Comparison of ENCODE assay signal across 20 mouse cellular contexts in the genomic region with DNA sequence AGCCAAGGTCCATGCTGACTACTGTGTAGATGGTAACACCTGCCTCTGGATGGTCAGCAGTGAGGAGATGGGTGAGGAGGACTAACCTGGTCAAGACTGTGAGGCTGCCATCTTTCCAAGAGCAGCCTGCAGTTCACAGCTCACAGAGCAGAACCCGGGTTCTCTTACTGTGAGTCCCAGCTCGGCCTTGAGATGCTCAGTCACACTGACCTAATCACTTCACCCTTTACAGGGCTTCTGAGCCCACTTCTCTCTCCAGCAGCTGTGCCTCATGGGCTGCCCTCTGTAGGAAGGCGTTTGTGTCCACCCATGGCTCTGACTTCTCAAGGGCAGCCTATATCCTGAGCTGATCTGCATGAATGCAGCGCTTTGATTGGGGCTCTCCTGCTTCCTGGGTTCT. TPM values are rescaled to one million over a fixed set of nuclear protein-coding genes. Genes with fewer than 3 reads are reported as not detected.
"Had no signal": no experiment of that assay in that cellular context is flagged by ENCODE, and none has a peak within 500 bp of the region (broad histone marks: within the 10 kb centered on the region; RNA-seq: fewer than 3 reads in every experiment).

No protein-coding gene starts in this region.

- H3K9ac ChIP-seq: lung, embryonic 15.5 days; midbrain, embryonic 13.5 days; midbrain, embryonic 15.5 days; neural tube, embryonic 13.5 days; neural tube, embryonic 15.5 days had no signal

- H3K27ac ChIP-seq: midbrain, embryonic 10.5 days; midbrain, embryonic 13.5 days; midbrain, embryonic 15.5 days; neural tube, embryonic 13.5 days; neural tube, embryonic 15.5 days had no signal

- H3K4me2 ChIP-seq: lung, embryonic 15.5 days; midbrain, embryonic 13.5 days; midbrain, embryonic 15.5 days; neural tube, embryonic 13.5 days; neural tube, embryonic 15.5 days had no signal

- H3K4me3 ChIP-seq: lung, embryonic 15.5 days; midbrain, embryonic 10.5 days; midbrain, embryonic 13.5 days; midbrain, embryonic 15.5 days; myocyte; neural tube, embryonic 13.5 days; neural tube, embryonic 15.5 days had no signal

- H3K4me1 ChIP-seq: midbrain, embryonic 15.5 days had no signal

- ATAC-seq: midbrain, embryonic 13.5 days; midbrain, embryonic 15.5 days had no signal

- H3K27me3 ChIP-seq: lung, embryonic 15.5 days; midbrain, embryonic 13.5 days; midbrain, embryonic 15.5 days; neural tube, embryonic 13.5 days; neural tube, embryonic 15.5 days had no signal

- H3K36me3 ChIP-seq: lung, embryonic 15.5 days; midbrain, embryonic 13.5 days; midbrain, embryonic 15.5 days; neural tube, embryonic 13.5 days; neural tube, embryonic 15.5 days had no signal

- DNase-seq: lung, adult 18-20 months; lung, postnatal 10 days; lung, postnatal 4 days; retina, postnatal 1 day; right cerebral cortex, adult 18-20 months; right cerebral cortex, postnatal 25 days; right cerebral cortex, postnatal 4 days; spleen, adult 18-20 months; thymus, adult 18-20 months; thymus, postnatal 14 days; thymus, postnatal 36 days had no signal

- H3K9me3 ChIP-seq: lung, embryonic 15.5 days; midbrain, embryonic 10.5 days; midbrain, embryonic 13.5 days; midbrain, embryonic 15.5 days; neural tube, embryonic 13.5 days; neural tube, embryonic 15.5 days had no signal

RNA-seq across cellular contexts. Expression of a gene that starts 27.1 kb away (rescaled TPM):
- total RNA-seq: megakaryocyte, adult 5-6 weeks; megakaryocyte-erythroid progenitor cell, adult 5-6 weeks had no signal
